Mouse (Mus musculus): ENCODE measurements around the gene Nt5c2.

GRCm38 (mm10) chr19:46913626-46914025 lies 101.3 kb downstream of the Nt5c2 start:
- TF ChIP-seq GATA1 (IDR thresholded peaks at IDR 0.05; ENCODE audit: borderline replicate concordance, low read length): no peak
- TF ChIP-seq FLI1 (IDR thresholded peaks at IDR 0.05; ENCODE audit: low read length): no peak
